Mouse (Mus musculus) left cerebral cortex, adult 8-10 months (tissue): ENCODE data around the gene Aifm2. TPM values are rescaled to one million over a fixed set of nuclear protein-coding genes. Genes with fewer than 3 reads are reported as not detected.

Experiments
- DNase-seq, 2 experiments: peaks; one replicate each; pipeline ENCODE4 v3.0.0; 2022; ENCODE audit warnings: low spot score in 2 of 2
- total RNA-seq, 4 experiments: library from RNA; stranded (reverse); gene quantifications; 2 replicates each; pipeline ENCODE4 v1.2.4; 2022

Aifm2 gene
- total RNA-seq, 4 experiments from 2014 or later, result 9.6 to 10.8 (median 10.2) TPM

DNA sequence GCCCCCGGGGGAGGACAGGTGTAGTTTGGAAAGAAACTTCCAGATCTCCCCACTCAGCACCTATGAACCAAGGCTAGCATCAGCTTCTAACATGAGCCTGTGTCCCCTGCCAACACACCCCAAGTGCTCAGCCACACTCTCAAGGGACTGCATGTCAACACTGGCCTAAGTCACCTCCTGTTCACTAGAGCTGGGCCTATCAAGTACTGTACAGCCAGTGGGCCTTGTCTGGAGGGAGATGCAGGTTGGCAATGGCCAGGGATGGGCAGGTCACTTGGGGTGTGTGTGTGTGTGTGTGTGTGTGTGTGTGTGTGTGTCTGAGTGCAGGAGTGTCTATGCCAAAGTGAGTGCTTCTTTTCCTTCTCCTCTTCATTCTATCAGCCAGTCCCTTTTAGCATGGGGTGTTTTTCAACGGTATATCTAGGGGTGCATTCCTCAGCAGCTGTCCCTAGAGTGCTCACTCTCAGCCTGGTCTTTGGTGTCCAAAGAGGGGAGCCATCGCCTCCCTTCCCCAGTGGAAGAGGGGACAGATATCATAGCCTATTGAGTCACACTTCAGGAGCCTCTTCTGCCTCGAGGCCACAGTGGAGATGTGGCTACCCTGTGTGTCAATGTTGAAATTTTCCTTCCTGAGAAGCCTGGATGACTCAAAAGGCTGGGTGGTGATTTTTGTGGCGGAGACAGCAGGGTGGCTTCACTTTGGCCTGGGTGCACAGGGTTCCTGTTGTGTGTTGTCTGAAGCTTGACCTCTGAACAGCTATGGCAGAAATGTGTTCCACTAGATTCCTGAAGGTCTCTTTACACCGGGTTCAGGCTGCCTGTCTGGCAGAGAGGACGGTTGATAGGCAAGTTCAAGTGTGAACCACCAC, 1.2 kb downstream of the Aifm2 start:
- DNase-seq, result no peak

DNA sequence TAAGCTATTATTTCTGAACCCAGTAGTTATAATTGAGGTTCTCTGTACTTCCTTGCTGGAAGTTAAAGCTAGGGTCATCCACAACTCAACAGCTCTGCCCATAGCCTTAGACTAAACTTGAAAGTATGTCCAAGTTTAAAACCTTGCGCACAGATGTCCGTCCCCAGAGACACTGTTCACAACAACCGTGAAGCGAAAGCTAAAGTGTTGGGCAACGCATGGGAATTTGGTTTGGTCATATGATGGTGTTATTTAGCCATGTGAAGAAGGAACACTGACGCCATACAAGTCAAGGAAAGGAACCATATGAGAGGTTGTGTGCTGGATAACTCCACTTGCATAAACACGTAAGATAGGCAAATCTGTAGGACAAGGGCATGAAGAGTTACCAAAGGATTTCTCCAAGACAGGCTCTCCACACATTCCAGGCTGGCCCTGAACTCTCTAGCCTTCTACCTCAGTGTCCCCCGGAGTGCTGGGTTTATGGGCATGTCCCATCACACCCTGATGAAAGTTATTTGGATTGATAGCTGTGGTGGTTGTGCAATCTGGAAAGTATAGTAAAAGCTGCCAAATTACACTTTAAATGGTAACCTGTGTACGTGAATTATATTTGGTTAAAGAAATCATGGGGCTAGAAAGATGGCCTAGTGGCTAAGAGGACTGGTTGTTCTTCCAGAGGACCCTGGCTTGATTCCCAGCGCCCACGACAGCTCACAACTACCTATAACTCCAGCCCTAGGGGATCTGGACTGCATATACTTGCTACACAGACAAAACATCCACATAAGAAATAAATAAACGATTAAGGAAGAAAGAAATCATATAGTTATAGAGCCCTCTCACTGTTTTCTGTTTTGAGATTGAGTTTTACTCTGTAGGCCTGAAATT, 2.6 kb downstream of the Aifm2 start:
- no peak for DNase-seq

- no peak for DNase-seq
Measured at GRCm38 (mm10) chr10:61720331-61720730, 5.3 kb downstream of the Aifm2 start.

GRCm38 (mm10) chr10:61722215-61722614, 7.2 kb downstream of the Aifm2 start:
- no peak for DNase-seq

- no peak for DNase-seq
Measured at GRCm38 (mm10) chr10:61723271-61723670, 8.2 kb downstream of the Aifm2 start.

- no peak for DNase-seq
Measured at GRCm38 (mm10) chr10:61729181-61729580, 14.1 kb downstream of the Aifm2 start.

DNA sequence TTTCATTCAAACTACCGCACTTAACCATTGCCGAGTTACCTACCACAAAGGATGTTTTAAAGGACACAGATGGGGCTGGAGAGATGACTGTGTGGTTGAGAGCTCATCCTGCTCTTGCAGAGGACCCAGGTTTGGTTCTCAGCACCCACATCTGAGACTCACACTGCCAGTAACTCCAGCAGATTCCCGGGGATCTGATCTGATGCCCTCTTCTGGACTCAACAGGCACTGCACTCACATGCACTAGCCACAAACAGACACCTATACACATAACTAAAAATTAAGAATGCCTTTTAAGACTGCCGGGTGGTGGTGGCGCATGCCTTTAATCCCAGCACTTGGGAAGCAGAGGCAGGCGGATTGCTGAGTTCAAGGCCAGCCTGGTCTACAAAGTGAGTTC, 15.1 kb downstream of the Aifm2 start:
- no peak for DNase-seq

DNA sequence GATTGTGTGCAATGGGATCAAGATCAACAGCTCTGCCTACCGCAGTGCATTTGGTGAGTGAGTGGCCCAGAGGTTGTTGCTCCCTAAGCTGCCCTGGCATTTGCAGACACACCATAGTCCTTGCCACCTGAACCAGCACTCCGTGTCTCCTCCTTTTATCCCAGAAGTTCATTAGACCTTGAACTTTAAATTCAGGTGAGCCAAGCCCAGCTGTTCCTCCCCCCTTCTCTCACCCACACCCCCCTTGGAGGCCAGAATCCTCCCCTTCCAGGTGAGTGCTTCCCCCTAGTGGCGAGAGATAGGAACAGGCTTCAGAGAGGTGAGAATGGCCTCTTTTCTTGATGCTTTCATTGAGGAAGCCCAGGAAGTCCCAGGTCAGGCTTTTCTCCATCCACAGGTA, 19.3 kb downstream of the Aifm2 start:
- no peak for DNase-seq

DNA sequence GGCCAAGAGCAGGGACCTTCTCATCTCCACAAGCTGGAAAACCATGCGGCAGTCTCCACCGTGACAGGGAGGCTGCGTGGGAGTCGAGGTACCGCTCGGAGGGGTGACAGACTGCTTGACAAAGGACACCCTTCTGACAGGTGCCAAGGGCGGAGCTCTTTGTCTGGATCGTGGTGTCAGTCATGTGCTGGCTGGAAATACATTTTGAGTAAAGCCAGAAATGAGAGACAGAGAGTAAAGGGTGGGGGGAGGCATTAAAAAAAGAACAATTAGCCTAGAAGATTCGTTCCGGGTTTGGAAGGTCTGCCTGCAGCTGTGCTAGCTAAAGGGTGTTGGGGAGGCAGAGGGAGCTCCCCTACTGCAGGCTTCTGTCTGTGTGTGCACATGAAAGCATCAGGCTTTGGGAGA, 21.6 kb downstream of the Aifm2 start:
- peak; percentile 28 to 33 for DNase-seq

DNA sequence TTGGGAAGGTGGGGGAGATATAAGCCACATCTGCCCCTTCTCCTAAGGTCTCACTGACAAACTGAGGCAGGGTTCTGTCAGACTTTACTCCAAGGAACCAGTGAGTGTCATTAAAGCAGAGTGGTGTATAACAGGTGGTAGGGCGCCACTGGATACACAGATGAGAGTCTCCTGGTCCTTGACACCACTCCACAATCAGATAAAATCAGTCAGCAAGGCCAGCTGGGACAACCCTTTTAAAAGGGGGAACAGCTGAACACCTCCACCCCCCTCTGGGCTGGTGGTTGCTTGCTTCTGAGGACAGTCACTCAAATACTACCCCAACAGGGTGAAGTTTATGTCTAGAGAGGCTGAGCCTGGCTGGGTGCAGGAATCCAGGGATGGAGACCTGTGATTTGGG, 22.5 kb downstream of the Aifm2 start:
- no peak for DNase-seq

- DNase-seq, result no peak
Measured at GRCm38 (mm10) chr10:61738126-61738525, 23.1 kb downstream of the Aifm2 start.

- DNase-seq, result no peak
Measured at GRCm38 (mm10) chr10:61741306-61741705, 26.2 kb downstream of the Aifm2 start.

- DNase-seq, result no peak
Measured at GRCm38 (mm10) chr10:61741873-61742272, 26.8 kb downstream of the Aifm2 start.

DNA sequence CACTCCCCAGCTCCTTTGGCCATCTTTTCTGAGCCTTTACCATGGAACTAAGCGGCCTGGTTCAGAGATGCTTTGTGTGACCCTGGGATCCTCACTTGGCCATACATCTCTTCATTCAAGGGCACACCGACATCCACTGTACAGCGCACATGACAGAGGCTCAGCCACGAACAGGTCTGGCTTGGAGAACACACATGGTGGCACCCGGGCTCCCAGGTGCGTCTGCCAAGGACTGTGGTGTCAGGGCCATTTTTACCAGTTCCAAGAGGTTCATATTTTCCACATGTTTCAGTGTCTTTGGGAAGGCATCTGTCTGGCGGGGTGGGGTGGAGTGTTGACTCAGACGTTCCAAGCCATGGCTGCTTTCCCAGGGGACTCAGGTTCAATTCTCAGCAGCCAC, 27.3 kb downstream of the Aifm2 start:
- no peak for DNase-seq

GRCm38 (mm10) chr10:61745133-61745532, 30.1 kb downstream of the Aifm2 start:
- DNase-seq, result no peak

GRCm38 (mm10) chr10:61747302-61747701, 32.2 kb downstream of the Aifm2 start:
- no peak for DNase-seq

- no peak for DNase-seq
Measured at GRCm38 (mm10) chr10:61750014-61750413, 35.0 kb downstream of the Aifm2 start.

DNA sequence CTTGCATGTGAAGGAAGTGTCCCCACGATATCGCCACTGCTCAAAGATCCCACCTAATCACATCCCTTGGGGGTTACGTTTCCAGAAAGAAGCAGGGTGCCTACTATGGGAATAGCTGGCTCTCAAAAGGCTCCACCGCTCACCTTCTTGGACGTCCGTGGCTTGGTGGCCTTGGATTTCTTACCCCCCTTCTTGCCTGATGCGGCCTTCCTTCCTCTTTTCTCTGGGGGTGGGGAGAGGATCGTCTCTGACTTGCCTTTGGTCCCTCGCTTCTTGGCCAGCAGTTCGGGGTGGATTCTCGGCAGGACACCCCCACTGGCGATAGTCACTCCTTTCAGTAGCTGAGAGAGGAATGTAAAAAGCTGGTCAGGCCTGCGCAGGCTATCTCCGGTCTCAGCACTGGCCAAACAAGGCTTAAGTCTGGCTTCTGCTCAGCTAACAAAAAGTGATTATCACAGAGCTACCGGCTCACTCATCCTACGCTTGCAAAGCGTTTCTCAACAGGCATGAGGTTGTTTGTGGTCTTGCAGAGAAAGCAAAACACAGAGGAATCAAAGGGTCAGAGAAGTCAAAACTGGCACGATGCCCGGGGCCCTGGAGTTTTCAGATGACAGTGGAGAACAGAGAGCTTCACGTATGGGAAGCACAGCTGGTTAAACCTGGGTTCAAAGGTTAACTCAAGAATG, 36.6 kb downstream of the Aifm2 start:
- no peak for DNase-seq

DNA sequence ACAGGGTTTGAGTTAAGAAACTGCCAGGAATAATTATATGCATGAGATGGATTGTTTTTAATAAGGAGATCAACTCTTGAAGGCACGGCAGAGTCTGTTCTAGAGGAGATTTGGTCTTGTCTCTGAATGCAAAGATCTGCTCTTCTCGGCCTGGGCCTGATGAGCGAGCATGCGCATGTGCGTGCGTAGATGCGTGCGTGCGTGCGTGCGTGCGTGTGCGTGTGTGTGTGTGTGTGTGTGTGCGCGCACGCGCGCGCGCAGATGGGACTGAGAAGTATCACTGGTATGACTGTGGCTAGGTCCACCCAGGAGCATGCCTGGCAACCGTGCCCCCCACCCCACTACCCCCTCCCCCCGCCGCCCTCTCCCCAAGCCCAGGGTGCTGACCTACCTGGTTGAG, 38.0 kb downstream of the Aifm2 start:
- DNase-seq, result no peak

DNA sequence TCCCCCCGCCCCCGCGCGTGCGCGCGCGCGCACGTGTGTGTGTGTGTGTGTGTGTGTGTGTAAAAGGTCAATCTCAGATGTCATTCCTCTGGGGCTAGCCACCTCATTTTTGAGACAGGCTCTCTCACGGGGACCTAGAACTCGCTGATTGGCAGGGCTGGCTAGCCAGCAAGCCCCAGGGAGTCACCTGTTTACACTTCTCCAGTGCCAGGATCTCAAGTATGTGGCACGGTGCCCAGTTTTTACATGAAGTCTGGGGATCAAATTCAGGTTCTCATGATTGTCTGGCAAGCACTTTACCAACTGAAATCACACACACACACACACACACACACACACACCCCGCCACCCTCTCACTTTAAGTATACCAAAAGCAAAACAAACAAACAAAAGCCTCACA, 42.0 kb downstream of the Aifm2 start:
- DNase-seq, result no peak

DNA sequence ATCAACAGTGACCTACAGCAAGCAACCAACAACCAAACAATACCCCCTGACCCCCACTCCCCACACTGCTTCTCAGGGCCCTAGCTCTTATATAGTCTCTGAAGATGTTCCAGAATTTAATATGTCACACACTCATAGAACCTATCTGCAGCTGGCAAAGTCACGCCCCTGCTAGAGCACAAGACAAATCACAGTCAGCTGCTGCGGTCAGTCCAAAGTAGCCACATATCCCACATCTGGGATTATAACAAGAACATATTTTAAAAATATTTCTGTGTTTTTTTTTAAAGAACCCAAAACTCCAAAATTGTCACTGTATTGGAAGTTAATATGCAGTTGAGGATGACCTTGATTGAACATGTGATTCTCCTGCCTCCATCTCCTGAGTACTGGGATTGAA, 43.8 kb downstream of the Aifm2 start:
- no peak for DNase-seq

- no peak for DNase-seq
Measured at GRCm38 (mm10) chr10:61759869-61760268, 44.8 kb downstream of the Aifm2 start.
